Mouse (Mus musculus): ENCODE results near the gene Parva. TPM values are rescaled to one million over a fixed set of nuclear protein-coding genes. Genes with fewer than 3 reads are reported as not detected.

Gene Parva
- polyA plus RNA-seq, 1 experiment from 2014 or later, result 107 TPM

DNA sequence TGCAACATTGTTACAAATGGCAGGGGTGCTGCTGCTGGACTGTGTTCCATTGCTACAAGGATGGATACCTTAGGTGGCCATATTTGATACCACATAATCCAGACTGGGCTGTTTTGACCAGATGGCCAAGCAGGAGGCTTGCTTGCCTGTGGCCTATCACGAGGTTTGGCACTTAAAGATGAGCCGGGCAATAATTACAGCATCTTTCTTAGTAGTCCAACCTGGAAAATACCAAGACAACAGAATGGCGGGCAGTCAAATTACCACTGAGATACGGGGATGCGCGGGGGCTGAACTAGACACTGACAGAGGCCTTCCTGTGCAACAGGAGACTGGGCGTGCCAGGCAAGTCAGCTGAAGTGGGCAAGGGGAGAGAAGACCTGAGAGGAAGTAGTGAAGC lies 55.3 kb downstream of the Parva start:
- ATAC-seq (replicated peaks; ENCODE audit: low FRiP score), result no peak
- Histone ChIP-seq H3K27ac (peak overlapping the region; percentile 20; the same call in 1 of the 2 replicates), H3K4me1 (peaks cover 44% of the 10 kb centered on the region), H3K27me3 (no peaks in the 10 kb centered on the region), H3K9ac (no peak overlapping the region), H3K4me2 (no peak overlapping the region), H3K4me3 (replicated peaks) (no peak overlapping the region), H3K9me3 (replicated peaks) (no peaks in the 10 kb centered on the region), H3K36me3 (peaks cover 5% of the 10 kb centered on the region; the same call in 1 of the 2 replicates)
- 67% methylated on average over 7 of the region's 7 CpGs for WGBS

DNA sequence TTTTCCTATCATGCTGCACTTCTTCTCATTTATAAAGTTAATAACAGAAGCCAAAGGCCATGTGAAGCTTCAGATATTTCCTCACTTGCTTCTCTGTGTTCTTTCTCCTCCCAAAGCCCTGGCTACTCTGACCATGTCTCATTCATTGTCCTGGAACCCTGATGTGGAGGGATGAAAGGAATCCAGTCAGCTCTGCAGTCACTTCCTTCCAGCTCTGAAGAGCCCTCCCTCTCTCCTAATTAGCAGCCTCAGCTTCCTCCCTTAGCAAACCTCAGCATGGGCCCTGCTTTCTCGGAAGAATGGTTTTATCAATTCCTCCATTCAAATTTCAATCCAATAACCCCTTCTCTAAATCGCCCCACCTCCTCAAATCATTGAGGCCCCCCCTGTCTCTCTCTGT lies 56.1 kb downstream of the Parva start:
- 40% methylated on average over 2 of the region's 2 CpGs for WGBS
- no peak for ATAC-seq (replicated peaks; ENCODE audit: low FRiP score)
- no peak overlapping the region for H3K9ac ChIP-seq
- H3K4me2 ChIP-seq, result no peak overlapping the region
- H3K9me3 ChIP-seq (replicated peaks), result no peaks in the 10 kb centered on the region
- no peaks in the 10 kb centered on the region for H3K27me3 ChIP-seq
- peaks cover 5% of the 10 kb centered on the region; the same call in 1 of the 2 replicates for H3K36me3 ChIP-seq
- 0 out of 2 replicates have a peak overlapping the region, but pooled peaks have one; percentile 20 for H3K27ac ChIP-seq
- H3K4me3 ChIP-seq (replicated peaks), result no peak overlapping the region
- peaks cover 42% of the 10 kb centered on the region for H3K4me1 ChIP-seq

DNA sequence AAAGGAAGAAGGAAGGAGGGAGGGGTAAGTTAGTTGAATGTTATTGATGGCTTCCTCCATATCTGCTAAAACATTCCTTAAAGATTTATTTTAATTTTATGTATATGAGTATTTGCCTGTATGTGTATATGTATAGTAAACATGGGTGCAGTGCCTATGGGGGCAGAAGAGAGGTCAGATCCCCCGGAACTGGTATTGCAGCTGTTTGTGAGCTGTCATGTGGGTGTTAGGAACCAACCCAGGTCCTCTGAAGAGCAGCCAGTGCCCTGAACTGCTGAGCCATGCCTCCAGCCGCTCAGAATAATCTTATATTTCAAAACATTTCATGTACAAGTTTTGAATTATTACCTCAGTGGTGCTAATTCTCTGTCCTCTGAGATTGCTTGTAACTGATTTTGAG lies 63.5 kb downstream of the Parva start:
- H3K4me2 ChIP-seq, result no peak overlapping the region
- no peak overlapping the region for H3K4me3 ChIP-seq (replicated peaks)
- H3K36me3 ChIP-seq, result peaks cover 5% of the 10 kb centered on the region
- no peaks in the 10 kb centered on the region for H3K9me3 ChIP-seq (replicated peaks)
- no peak for ATAC-seq (replicated peaks; ENCODE audit: low FRiP score)
- H3K9ac ChIP-seq, result no peak overlapping the region
- 35% methylated on average over 2 of the region's 2 CpGs for WGBS
- 0 out of 2 replicates have a peak overlapping the region, but pooled peaks have one; percentile 41 for H3K27ac ChIP-seq
- peaks cover 43% of the 10 kb centered on the region for H3K4me1 ChIP-seq
- no peaks in the 10 kb centered on the region for H3K27me3 ChIP-seq

DNA sequence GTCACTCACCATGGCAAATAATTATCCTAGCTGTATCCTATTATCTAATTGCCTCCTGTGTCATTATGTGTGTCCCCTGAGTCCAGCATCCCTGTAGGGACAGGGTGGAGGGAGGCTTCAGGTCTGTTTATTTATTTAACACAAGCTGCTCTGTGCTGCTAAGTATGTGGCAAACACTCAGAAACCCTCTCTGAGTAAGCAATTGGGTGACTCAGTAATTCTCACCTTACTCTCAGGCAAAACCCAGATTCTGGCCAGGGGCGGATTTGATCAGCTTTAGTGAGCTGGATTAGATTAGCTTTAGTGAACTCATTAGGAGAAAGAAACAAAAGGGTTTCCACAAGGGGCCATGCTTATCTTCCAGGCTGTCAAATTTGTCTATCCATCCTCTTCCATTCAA lies 64.4 kb downstream of the Parva start:
- H3K27ac ChIP-seq, result no peak overlapping the region
- peaks cover 2% of the 10 kb centered on the region for H3K36me3 ChIP-seq
- H3K4me2 ChIP-seq, result no peak overlapping the region
- H3K9me3 ChIP-seq (replicated peaks), result no peaks in the 10 kb centered on the region
- no peaks in the 10 kb centered on the region for H3K27me3 ChIP-seq
- H3K4me3 ChIP-seq (replicated peaks), result no peak overlapping the region
- 79% methylated on average over 1 of the region's 1 CpGs for WGBS
- ATAC-seq (replicated peaks; ENCODE audit: low FRiP score), result no peak
- H3K4me1 ChIP-seq, result peaks cover 50% of the 10 kb centered on the region
- H3K9ac ChIP-seq, result no peak overlapping the region

DNA sequence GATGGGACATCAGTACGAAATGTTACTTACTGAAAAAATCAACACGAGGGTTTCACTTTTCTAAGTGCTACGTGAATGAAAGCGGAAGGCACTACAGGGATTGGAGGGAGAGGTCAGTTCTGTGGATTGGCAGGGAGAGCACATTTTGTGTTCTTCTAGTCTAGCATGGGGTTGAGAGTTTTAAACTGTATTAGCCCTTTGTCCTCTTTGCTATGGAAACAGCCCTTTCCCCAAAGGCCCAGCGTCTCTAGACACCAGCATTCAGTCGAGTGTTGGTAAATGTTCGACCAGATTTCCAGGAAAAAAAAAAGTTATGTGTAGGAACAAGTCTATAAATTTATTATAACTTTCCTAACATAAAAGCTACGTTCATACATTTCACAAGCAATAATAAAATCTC lies 68.6 kb downstream of the Parva start:
- no peaks in the 10 kb centered on the region for H3K27me3 ChIP-seq
- ATAC-seq (replicated peaks; ENCODE audit: low FRiP score), result no peak
- no peak overlapping the region for H3K4me3 ChIP-seq (replicated peaks)
- no peak overlapping the region for H3K9ac ChIP-seq
- no peaks in the 10 kb centered on the region for H3K36me3 ChIP-seq
- H3K4me2 ChIP-seq, result no peak overlapping the region
- H3K9me3 ChIP-seq (replicated peaks), result no peaks in the 10 kb centered on the region
- peaks cover 83% of the 10 kb centered on the region for H3K4me1 ChIP-seq
- WGBS, result 57% methylated on average over 8 of the region's 8 CpGs
- H3K27ac ChIP-seq, result peak overlapping the region; percentile 79

DNA sequence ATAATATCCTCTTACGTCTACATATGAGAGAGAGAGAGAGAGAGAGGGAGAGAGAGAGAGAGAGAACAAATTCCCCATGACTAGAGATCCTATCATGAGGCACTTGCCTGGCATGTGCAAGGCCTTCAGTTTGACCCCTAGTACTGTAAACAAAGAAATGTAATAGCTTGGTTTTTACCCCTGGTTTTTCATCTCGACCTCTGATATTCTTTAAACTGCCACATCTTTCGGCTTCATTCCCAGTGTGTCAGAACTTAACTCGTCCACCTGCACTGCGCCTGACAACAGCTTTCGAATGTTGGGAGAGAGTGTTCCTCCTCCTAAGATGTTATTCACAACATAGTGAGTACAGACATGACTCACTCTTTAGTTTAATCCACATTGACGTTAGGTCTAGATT lies 69.6 kb downstream of the Parva start:
- 44% methylated on average over 7 of the region's 7 CpGs for WGBS
- Histone ChIP-seq H3K4me3 (replicated peaks) (no peak overlapping the region), H3K27me3 (no peaks in the 10 kb centered on the region), H3K4me1 (peaks cover 84% of the 10 kb centered on the region), H3K9ac (no peak overlapping the region), H3K4me2 (no peak overlapping the region), H3K9me3 (replicated peaks) (no peaks in the 10 kb centered on the region), H3K36me3 (no peaks in the 10 kb centered on the region), H3K27ac (no peak overlapping the region; the same call in 1 of the 2 replicates)
- no peak for ATAC-seq (replicated peaks; ENCODE audit: low FRiP score)

GRCm38 (mm10) chr7:112498591-112499301 lies 71.4 kb downstream of the Parva start:
- Histone ChIP-seq H3K27ac (peak overlapping the region; percentile 76), H3K4me2 (0 out of 2 replicates have a peak overlapping the region, but pooled peaks have one; percentile 40)
- 34% methylated on average over 9 of the region's 9 CpGs for WGBS

DNA sequence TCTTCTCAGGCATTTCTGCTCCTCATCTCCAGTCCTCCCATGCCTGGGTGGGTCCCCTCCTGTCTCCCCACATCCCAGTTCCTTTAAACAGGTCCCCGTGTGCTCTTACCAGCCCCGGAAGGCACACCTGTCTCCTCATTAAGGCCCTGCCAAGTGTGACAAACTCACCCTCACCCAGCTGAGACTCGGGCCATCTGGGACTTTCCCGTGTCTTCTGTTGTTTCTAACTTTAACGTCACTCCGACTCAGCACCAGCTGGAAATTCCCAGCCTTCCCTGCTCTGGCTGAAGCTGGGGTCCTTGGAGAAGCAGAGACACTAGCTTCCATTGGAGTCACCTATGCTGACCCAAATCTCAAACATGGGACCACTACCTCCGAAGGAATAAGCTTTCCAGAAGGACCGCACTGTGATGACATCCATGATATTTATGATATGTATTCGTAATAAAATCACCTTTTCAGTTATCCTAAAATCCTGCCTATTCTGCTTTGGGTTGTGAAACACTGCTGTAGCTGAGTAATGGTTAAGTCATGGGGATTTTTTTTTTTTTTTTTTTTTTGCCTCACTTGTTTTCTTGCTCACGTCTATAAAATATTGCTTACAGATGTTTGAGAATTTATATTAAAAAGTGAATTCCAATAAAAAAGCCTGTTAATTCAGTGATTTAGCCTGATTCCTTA lies 72.3 kb downstream of the Parva start:
- H3K9me3 ChIP-seq (replicated peaks), result no peaks in the 10 kb centered on the region
- peak overlapping the region; percentile 40 for H3K4me2 ChIP-seq
- no peak overlapping the region for H3K4me3 ChIP-seq (replicated peaks)
- no peaks in the 10 kb centered on the region for H3K27me3 ChIP-seq
- H3K27ac ChIP-seq, result peak overlapping the region; percentile 76
- H3K36me3 ChIP-seq, result no peaks in the 10 kb centered on the region
- WGBS, result 13% methylated on average over 10 of the region's 10 CpGs
- H3K9ac ChIP-seq, result no peak overlapping the region
- ATAC-seq (replicated peaks; ENCODE audit: low FRiP score), result no peak
- peaks cover 94% of the 10 kb centered on the region for H3K4me1 ChIP-seq

More at GRCm38 (mm10) chr7:112498591-112499301, 71.4 kb downstream of the Parva start:
- Histone ChIP-seq H3K4me3 (replicated peaks) (no peak overlapping the region), H3K27me3 (no peaks in the 10 kb centered on the region), H3K9me3 (replicated peaks) (no peaks in the 10 kb centered on the region), H3K4me1 (peaks cover 96% of the 10 kb centered on the region), H3K36me3 (no peaks in the 10 kb centered on the region), H3K9ac (no peak overlapping the region)
- ATAC-seq (replicated peaks; ENCODE audit: low FRiP score), result peak; percentile 56

DNA sequence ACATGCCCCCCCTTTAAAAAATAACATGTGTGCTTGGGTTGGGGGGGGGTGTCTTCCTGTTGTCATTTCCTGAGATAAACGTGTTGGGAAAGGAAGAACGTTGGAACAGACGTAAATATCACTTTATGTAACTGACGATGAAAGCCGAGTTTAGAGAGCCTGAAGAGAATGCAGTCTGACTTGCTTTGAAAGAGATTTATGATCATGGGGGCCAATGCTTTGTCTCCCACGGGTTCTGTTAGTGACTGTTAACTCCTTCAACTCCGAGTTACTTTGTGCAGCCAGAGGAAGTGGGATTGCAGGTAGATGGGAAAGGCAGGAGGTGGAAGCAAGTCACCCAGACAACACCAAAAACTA lies 72.8 kb downstream of the Parva start:
- Histone ChIP-seq H3K27ac (peak overlapping the region; percentile 64), H3K36me3 (no peaks in the 10 kb centered on the region), H3K9ac (no peak overlapping the region), H3K4me1 (peaks cover 89% of the 10 kb centered on the region), H3K4me3 (replicated peaks) (no peak overlapping the region), H3K4me2 (peak overlapping the region; percentile 40), H3K9me3 (replicated peaks) (no peaks in the 10 kb centered on the region), H3K27me3 (no peaks in the 10 kb centered on the region)
- ATAC-seq (replicated peaks; ENCODE audit: low FRiP score), result no peak
- WGBS, result 2% methylated on average over 7 of the region's 7 CpGs

DNA sequence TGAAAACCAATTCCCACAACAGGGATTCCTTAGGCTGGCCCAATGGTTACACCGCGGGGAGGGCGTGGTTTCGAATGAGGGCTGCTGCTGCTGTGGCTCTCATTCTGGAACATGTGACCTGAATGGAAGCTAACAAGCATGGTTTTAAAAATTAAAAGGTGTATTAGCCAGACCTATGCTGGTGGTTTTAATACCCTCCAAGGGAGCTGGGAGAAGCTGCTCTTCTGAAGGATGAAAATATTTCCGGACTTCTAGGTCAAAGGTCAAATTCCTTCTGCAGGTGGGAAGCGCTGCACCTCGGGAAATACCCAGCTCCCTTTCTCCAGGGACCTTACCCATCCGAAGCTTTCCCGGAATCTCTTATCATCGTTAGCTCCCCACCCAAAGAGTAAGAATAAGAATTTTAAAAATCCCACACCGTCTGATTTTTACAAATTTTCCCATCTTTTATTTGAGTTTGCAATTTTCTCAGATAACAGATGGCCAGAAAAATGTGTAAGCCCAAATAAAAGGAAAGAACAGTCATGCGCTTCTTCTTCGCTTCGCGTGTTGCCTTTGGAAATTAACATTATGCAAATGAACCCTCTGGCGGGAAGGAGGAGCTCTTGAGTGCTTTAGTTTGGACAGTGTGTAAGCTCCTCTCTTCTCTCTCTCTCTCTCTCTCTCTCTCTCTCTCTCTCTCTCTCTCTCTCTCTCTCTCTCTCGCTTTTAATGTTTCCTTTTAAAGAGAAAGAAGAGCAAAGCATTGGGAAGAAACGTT lies 74.9 kb downstream of the Parva start:
- no peak for ATAC-seq (replicated peaks; ENCODE audit: low FRiP score)
- 40% methylated on average over 17 of the region's 18 CpGs for WGBS
- Histone ChIP-seq H3K9ac (no peak overlapping the region), H3K9me3 (replicated peaks) (no peaks in the 10 kb centered on the region), H3K27ac (peak overlapping the region; percentile 48), H3K27me3 (no peaks in the 10 kb centered on the region), H3K4me3 (replicated peaks) (no peak overlapping the region), H3K4me2 (no peak overlapping the region), H3K36me3 (no peaks in the 10 kb centered on the region), H3K4me1 (peaks cover 73% of the 10 kb centered on the region)

DNA sequence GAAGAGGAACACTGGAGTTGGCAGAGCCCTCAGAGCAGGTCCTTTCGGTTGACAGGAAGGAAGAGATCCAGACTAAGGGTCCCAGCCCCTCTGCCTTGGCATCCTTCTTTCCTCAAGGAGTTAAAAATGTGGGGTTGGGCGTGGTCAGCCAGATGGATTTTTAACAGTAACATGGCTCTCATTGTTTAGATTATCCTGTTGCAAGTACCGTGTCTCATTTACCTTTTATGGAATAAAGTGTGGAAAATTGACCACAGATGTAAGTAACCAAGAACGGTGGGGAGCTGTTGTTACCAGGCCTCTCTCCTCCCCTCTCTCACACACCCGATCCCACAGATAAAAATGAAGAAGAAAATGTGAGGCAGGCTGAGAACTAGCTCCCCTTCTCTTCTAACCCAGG lies 75.5 kb downstream of the Parva start:
- H3K27ac ChIP-seq, result peak overlapping the region; percentile 48
- H3K4me3 ChIP-seq (replicated peaks), result no peak overlapping the region
- ATAC-seq (replicated peaks; ENCODE audit: low FRiP score), result no peak
- H3K4me2 ChIP-seq, result no peak overlapping the region
- H3K4me1 ChIP-seq, result peaks cover 73% of the 10 kb centered on the region
- H3K27me3 ChIP-seq, result no peaks in the 10 kb centered on the region
- H3K36me3 ChIP-seq, result no peaks in the 10 kb centered on the region
- WGBS, result 26% methylated on average over 5 of the region's 5 CpGs
- H3K9ac ChIP-seq, result no peak overlapping the region
- H3K9me3 ChIP-seq (replicated peaks), result no peaks in the 10 kb centered on the region

- Histone ChIP-seq H3K9ac (no peak overlapping the region), H3K4me1 (peaks cover 73% of the 10 kb centered on the region)
- ATAC-seq (replicated peaks; ENCODE audit: low FRiP score), result no peak
Measured at GRCm38 (mm10) chr7:112503448-112503847, 76.1 kb downstream of the Parva start.

More at GRCm38 (mm10) chr7:112503448-112503847, 76.1 kb downstream of the Parva start:
- Histone ChIP-seq H3K36me3 (no peaks in the 10 kb centered on the region), H3K4me3 (replicated peaks) (no peak overlapping the region), H3K27me3 (no peaks in the 10 kb centered on the region), H3K9me3 (replicated peaks) (no peaks in the 10 kb centered on the region), H3K4me2 (no peak overlapping the region), H3K27ac (peak overlapping the region; percentile 48)
- 34% methylated on average over 6 of the region's 6 CpGs for WGBS

All from kidney, embryonic 15.5 days (tissue).